Mouse (Mus musculus) hindbrain, embryonic 12.5 days (tissue): ENCODE data around the gene Tbrg4. TPM values are rescaled to one million over a fixed set of nuclear protein-coding genes. Genes with fewer than 3 reads are reported as not detected.
A peak's percentile ranks its signal among the peaks of the same experiment; 100 is the strongest.

Source experiments
- ATAC-seq: fragments of 200-750 bp; cut with Nextera tagmentation; 2 replicates; pipeline ENCODE4 v1.8.0; 2017; ENCODE audit warnings: moderate TSS enrichment; ENCODE audit not compliant: low FRiP score
- H3K27ac ChIP-seq: fragments of 300-500 bp; sonication (generic); 2 replicates; pipeline ENCODE4 v1.5.1; 2016; ENCODE audit warnings: mild to moderate bottlenecking
- H3K27me3 ChIP-seq: fragments of 300-500 bp; sonication (generic); 2 replicates; pipeline ENCODE4 v1.6.1; 2016; ENCODE audit warnings: mild to moderate bottlenecking
- H3K36me3 ChIP-seq: fragments of 300-500 bp; sonication (generic); 2 replicates; pipeline ENCODE4 v1.6.1; 2016; ENCODE audit warnings: mild to moderate bottlenecking
- H3K4me1 ChIP-seq: fragments of 300-500 bp; sonication (generic); 2 replicates; pipeline ENCODE4 v1.6.1; 2016
- H3K4me2 ChIP-seq: fragments of 300-500 bp; sonication (generic); replicated peaks from 2 replicates; pipeline ENCODE4 v1.6.1; 2016; ENCODE audit warnings: mild to moderate bottlenecking
- H3K4me3 ChIP-seq: fragments of 300-500 bp; sonication (generic); 2 replicates; pipeline ENCODE4 v1.5.1; 2016; ENCODE audit warnings: mild to moderate bottlenecking
- H3K9ac ChIP-seq: fragments of 300-500 bp; sonication (generic); 2 replicates; pipeline ENCODE4 v1.6.1; 2016; ENCODE audit warnings: mild to moderate bottlenecking, moderate library complexity
- H3K9me3 ChIP-seq: fragments of 300-500 bp; sonication (generic); replicated peaks from 2 replicates; pipeline ENCODE4 v1.6.1; 2016; ENCODE audit warnings: mild to moderate bottlenecking
- whole genome bisulfite sequencing: fragments of 180-500 bp; shearing (Covaris S2); methylation state at CpG from one replicate; pipeline ENCODE4 v1.1.7; 2016; 5-methylcytosine and 5-hydroxymethylcytosine counted together
- polyA plus RNA-seq: library from polyadenylated mRNA; unstranded; fragments of >200 nt; fragmentation: Nextera tagmentation; extraction: Ambion mirVana; gene quantifications from 2 replicates; pipeline ENCODE4 v1.2.1, GENCODE M21; 2016

Tbrg4 gene
- polyA plus RNA-seq, 1 experiment from 2014 or later = 37.3 TPM

- H3K4me2 ChIP-seq = no peak overlapping the region
- no peak for ATAC-seq
- H3K9ac ChIP-seq = no peak overlapping the region
- H3K4me1 ChIP-seq = no peaks in the 10 kb centered on the region
- H3K27me3 ChIP-seq = no peaks in the 10 kb centered on the region
- H3K36me3 ChIP-seq = peaks cover 46% of the 10 kb centered on the region
- 94% methylated on average over 7 of the region's 7 CpGs for WGBS
- no peak overlapping the region for H3K27ac ChIP-seq
- H3K9me3 ChIP-seq = no peaks in the 10 kb centered on the region
- no peak overlapping the region for H3K4me3 ChIP-seq
Measured at GRCm38 (mm10) chr11:6587249-6587940, 38.5 kb downstream of the Tbrg4 start.

GRCm38 (mm10) chr11:6586660-6587059 is 39.2 kb downstream of the Tbrg4 start:
- peaks cover 39% of the 10 kb centered on the region for H3K36me3 ChIP-seq
- H3K9me3 ChIP-seq = no peaks in the 10 kb centered on the region
- no peak overlapping the region for H3K4me3 ChIP-seq
- no peak overlapping the region for H3K9ac ChIP-seq
- no peaks in the 10 kb centered on the region for H3K4me1 ChIP-seq
- WGBS = 91% methylated on average over 3 of the region's 3 CpGs
- H3K4me2 ChIP-seq = no peak overlapping the region
- no peak overlapping the region for H3K27ac ChIP-seq
- H3K27me3 ChIP-seq = no peaks in the 10 kb centered on the region
- ATAC-seq = no peak

GRCm38 (mm10) chr11:6585748-6586147 is 40.1 kb downstream of the Tbrg4 start:
- WGBS = 94% methylated on average over 8 of the region's 8 CpGs

GRCm38 (mm10) chr11:6581560-6581959 is 44.3 kb downstream of the Tbrg4 start:
- Histone ChIP-seq H3K9me3 (no peaks in the 10 kb centered on the region), H3K4me2 (no peak overlapping the region), H3K36me3 (peaks cover 12% of the 10 kb centered on the region), H3K27ac (no peak overlapping the region), H3K27me3 (no peaks in the 10 kb centered on the region), H3K4me3 (no peak overlapping the region), H3K4me1 (peaks cover 7% of the 10 kb centered on the region; the same call in 1 of the 2 replicates), H3K9ac (no peak overlapping the region)
- WGBS = 94% methylated on average over 2 of the region's 2 CpGs
- no peak for ATAC-seq

More at GRCm38 (mm10) chr11:6585748-6586147, 40.1 kb downstream of the Tbrg4 start:
- H3K4me2 ChIP-seq = no peak overlapping the region
- H3K9me3 ChIP-seq = no peaks in the 10 kb centered on the region
- ATAC-seq = no peak
- H3K36me3 ChIP-seq = peaks cover 29% of the 10 kb centered on the region
- no peak overlapping the region for H3K9ac ChIP-seq
- H3K4me1 ChIP-seq = no peaks in the 10 kb centered on the region
- no peaks in the 10 kb centered on the region for H3K27me3 ChIP-seq
- H3K4me3 ChIP-seq = no peak overlapping the region
- H3K27ac ChIP-seq = no peak overlapping the region

- Histone ChIP-seq H3K4me1 (peaks cover 7% of the 10 kb centered on the region; the same call in 1 of the 2 replicates), H3K27me3 (no peaks in the 10 kb centered on the region), H3K9me3 (no peaks in the 10 kb centered on the region), H3K36me3 (peaks cover 14% of the 10 kb centered on the region), H3K4me3 (no peak overlapping the region), H3K4me2 (no peak overlapping the region), H3K27ac (no peak overlapping the region), H3K9ac (no peak overlapping the region)
- WGBS = 77% methylated on average over 4 of the region's 4 CpGs
- ATAC-seq = 0 out of 2 replicates have a peak, but pooled peaks have one; percentile 32
Measured at GRCm38 (mm10) chr11:6580065-6580750, 45.7 kb downstream of the Tbrg4 start.

- peaks cover 7% of the 10 kb centered on the region; the same call in 1 of the 2 replicates for H3K4me1 ChIP-seq
- no peak for ATAC-seq
- H3K36me3 ChIP-seq = peaks cover 10% of the 10 kb centered on the region
- no peak overlapping the region for H3K4me3 ChIP-seq
- WGBS = 88% methylated on average over 7 of the region's 7 CpGs
- H3K9ac ChIP-seq = no peak overlapping the region
- H3K27ac ChIP-seq = no peak overlapping the region
- H3K27me3 ChIP-seq = no peaks in the 10 kb centered on the region
- H3K9me3 ChIP-seq = no peaks in the 10 kb centered on the region
- H3K4me2 ChIP-seq = no peak overlapping the region
Measured at GRCm38 (mm10) chr11:6579361-6579760, 46.5 kb downstream of the Tbrg4 start.

GRCm38 (mm10) chr11:6576151-6576550 is 49.7 kb downstream of the Tbrg4 start:
- no peak for ATAC-seq
- no peak overlapping the region for H3K27ac ChIP-seq
- H3K4me2 ChIP-seq = no peak overlapping the region
- H3K9ac ChIP-seq = no peak overlapping the region
- H3K36me3 ChIP-seq = peaks cover 25% of the 10 kb centered on the region
- peaks cover 7% of the 10 kb centered on the region; the same call in 1 of the 2 replicates for H3K4me1 ChIP-seq
- 87% methylated on average over 3 of the region's 3 CpGs for WGBS
- H3K9me3 ChIP-seq = no peaks in the 10 kb centered on the region
- no peak overlapping the region for H3K4me3 ChIP-seq
- H3K27me3 ChIP-seq = no peaks in the 10 kb centered on the region

- Histone ChIP-seq H3K9me3 (no peaks in the 10 kb centered on the region), H3K9ac (no peak overlapping the region), H3K36me3 (peaks cover 31% of the 10 kb centered on the region), H3K27me3 (no peaks in the 10 kb centered on the region), H3K4me1 (peaks cover 17% of the 10 kb centered on the region), H3K4me2 (no peak overlapping the region), H3K4me3 (no peak overlapping the region), H3K27ac (peak overlapping the region; percentile 79)
- WGBS = 61% methylated on average over 3 of the region's 3 CpGs
- ATAC-seq = peak; percentile 42; the same call in 1 of the 2 replicates
Measured at GRCm38 (mm10) chr11:6569410-6569777, 56.5 kb downstream of the Tbrg4 start.

GRCm38 (mm10) chr11:6568584-6569409 is 57.1 kb downstream of the Tbrg4 start:
- peak; percentile 66 for ATAC-seq

GRCm38 (mm10) chr11:6567951-6568350 is 57.9 kb downstream of the Tbrg4 start:
- no peak overlapping the region for H3K9ac ChIP-seq

More at GRCm38 (mm10) chr11:6568584-6569409, 57.1 kb downstream of the Tbrg4 start:
- 61% methylated on average over 11 of the region's 11 CpGs for WGBS
- Histone ChIP-seq H3K27me3 (no peaks in the 10 kb centered on the region), H3K9ac (0 out of 2 replicates have a peak overlapping the region, but pooled peaks have one; percentile 38), H3K36me3 (peaks cover 31% of the 10 kb centered on the region), H3K4me1 (peaks cover 17% of the 10 kb centered on the region), H3K9me3 (no peaks in the 10 kb centered on the region), H3K27ac (peak overlapping the region; percentile 79), H3K4me3 (no peak overlapping the region), H3K4me2 (no peak overlapping the region)

GRCm38 (mm10) chr11:6566496-6566895 is 59.4 kb downstream of the Tbrg4 start:
- H3K4me2 ChIP-seq = no peak overlapping the region
- H3K27ac ChIP-seq = no peak overlapping the region
- no peak overlapping the region for H3K9ac ChIP-seq
- H3K9me3 ChIP-seq = no peaks in the 10 kb centered on the region
- H3K36me3 ChIP-seq = peaks cover 23% of the 10 kb centered on the region; the same call in 1 of the 2 replicates
- H3K27me3 ChIP-seq = no peaks in the 10 kb centered on the region
- 93% methylated on average over 4 of the region's 4 CpGs for WGBS
- no peak overlapping the region for H3K4me3 ChIP-seq
- no peak for ATAC-seq
- H3K4me1 ChIP-seq = peaks cover 21% of the 10 kb centered on the region

More at GRCm38 (mm10) chr11:6567951-6568350, 57.9 kb downstream of the Tbrg4 start:
- 92% methylated on average over 8 of the region's 8 CpGs for WGBS
- H3K9me3 ChIP-seq = no peaks in the 10 kb centered on the region
- ATAC-seq = no peak
- H3K4me3 ChIP-seq = no peak overlapping the region
- H3K4me1 ChIP-seq = peaks cover 17% of the 10 kb centered on the region
- peaks cover 28% of the 10 kb centered on the region for H3K36me3 ChIP-seq
- no peak overlapping the region for H3K4me2 ChIP-seq
- no peaks in the 10 kb centered on the region for H3K27me3 ChIP-seq
- peak overlapping the region; percentile 5; the same call in 1 of the 2 replicates for H3K27ac ChIP-seq
